Mouse (Mus musculus): ENCODE data around the gene Gpr152. TPM values are rescaled to one million over a fixed set of nuclear protein-coding genes. Genes with fewer than 3 reads are reported as not detected.
A peak's percentile ranks its signal among the peaks of the same experiment; 100 is the strongest.
"Not testable (repeated sequence)": the region's sequence is repeated elsewhere in the genome, so short reads cannot be mapped to it uniquely, and the experiment has no call there.

Gene Gpr152
- polyA plus RNA-seq, 1 experiment from 2014 or later = not detected

DNA sequence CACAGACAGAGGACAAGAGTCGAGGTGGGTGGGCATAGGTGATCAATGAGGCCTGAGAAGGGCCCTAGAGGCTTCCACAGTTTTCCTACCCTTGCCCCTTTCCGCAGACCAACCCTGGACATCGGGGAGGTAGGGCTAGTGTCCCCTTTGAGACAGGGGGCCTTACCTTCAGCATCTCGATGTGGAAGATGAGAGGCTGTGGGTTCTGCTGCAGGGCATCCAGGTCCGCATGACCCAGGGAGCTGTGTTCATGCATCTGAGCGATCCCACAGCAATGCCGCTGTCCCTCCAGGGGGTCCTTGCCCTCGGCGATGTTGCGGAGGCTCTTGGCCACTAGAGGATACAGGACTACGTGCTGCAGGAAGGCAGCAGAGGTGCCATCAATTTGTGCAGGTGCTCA, 23.8 kb upstream of the Gpr152 start:
- Histone ChIP-seq H3K9me3 (ENCODE audit: control insufficient read depth, low read length) (no peaks in the 10 kb centered on the region), H3K36me3 (ENCODE audit: control insufficient read depth, insufficient read depth) (peaks cover 16% of the 10 kb centered on the region), H3K4me3 (replicated peaks; ENCODE audit: low read length) (no peak overlapping the region), H3K9ac (replicated peaks; ENCODE audit: low read depth, low read length) (no peak overlapping the region), H3K4me2 (ENCODE audit: low read length) (no peak overlapping the region), H3K27me3 (replicated peaks; ENCODE audit: control insufficient read depth, insufficient read depth, low read length) (no peaks in the 10 kb centered on the region), H3K27ac (ENCODE audit: low read length) (no peak overlapping the region), H3K4me1 (replicated peaks; ENCODE audit: control insufficient read depth, insufficient read depth, low read length) (peaks cover 5% of the 10 kb centered on the region; the same call in 1 of the 2 replicates)
- no peak for ATAC-seq
- WGBS = 84% methylated on average over 11 of the region's 11 CpGs

DNA sequence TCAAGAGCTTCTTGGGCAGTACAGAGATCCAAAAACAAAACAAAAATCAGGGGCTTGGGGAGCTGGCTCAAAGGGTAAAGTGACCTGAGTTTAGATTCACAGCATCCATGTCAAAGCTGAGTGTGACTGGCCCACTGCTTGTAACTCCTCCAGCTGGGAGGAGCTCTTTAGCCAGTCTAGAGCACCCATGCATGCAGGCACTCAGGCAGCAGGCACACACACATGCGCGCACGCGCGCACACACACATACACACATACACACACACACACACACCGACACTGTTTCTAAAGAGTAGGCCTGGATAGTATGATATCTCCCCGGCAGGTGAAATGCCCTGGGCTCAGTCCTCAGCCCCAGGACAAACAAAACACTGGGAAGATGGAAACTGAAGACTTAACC, 22.6 kb upstream of the Gpr152 start:
- Histone ChIP-seq H3K27ac (ENCODE audit: low read length) (no peak overlapping the region), H3K27me3 (replicated peaks; ENCODE audit: control insufficient read depth, insufficient read depth, low read length) (no peaks in the 10 kb centered on the region), H3K4me1 (replicated peaks; ENCODE audit: control insufficient read depth, insufficient read depth, low read length) (peaks cover 5% of the 10 kb centered on the region; the same call in 1 of the 2 replicates), H3K4me2 (ENCODE audit: low read length) (no peak overlapping the region), H3K9ac (replicated peaks; ENCODE audit: low read depth, low read length) (no peak overlapping the region), H3K4me3 (replicated peaks; ENCODE audit: low read length) (no peak overlapping the region), H3K9me3 (ENCODE audit: control insufficient read depth, low read length) (no peaks in the 10 kb centered on the region), H3K36me3 (ENCODE audit: control insufficient read depth, insufficient read depth) (peaks cover 16% of the 10 kb centered on the region)
- 96% methylated on average over 7 of the region's 7 CpGs for WGBS
- no peak for ATAC-seq

DNA sequence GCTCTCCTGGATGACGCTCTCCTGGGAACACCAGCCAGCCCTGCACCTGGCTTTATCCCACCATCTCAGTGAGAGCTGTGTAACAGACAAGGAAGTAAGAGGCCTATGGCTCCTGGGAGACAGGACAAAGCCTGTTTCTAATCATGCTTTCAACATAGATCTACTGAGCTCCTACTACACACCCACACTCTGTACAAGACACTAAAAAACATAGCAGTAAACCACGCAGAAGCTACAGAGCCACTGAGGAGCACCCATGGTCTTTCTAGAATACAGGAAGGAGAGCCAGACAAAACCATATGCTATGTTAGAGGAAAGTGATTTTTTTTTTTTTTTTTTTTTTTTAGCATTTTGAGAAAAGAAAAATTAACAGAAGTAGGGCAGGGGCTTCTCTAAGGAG, 21.2 kb upstream of the Gpr152 start:
- Histone ChIP-seq H3K4me2 (ENCODE audit: low read length) (no peak overlapping the region), H3K27me3 (replicated peaks; ENCODE audit: control insufficient read depth, insufficient read depth, low read length) (no peaks in the 10 kb centered on the region), H3K9ac (replicated peaks; ENCODE audit: low read depth, low read length) (no peak overlapping the region), H3K36me3 (ENCODE audit: control insufficient read depth, insufficient read depth) (peaks cover 14% of the 10 kb centered on the region), H3K9me3 (ENCODE audit: control insufficient read depth, low read length) (no peaks in the 10 kb centered on the region), H3K4me3 (replicated peaks; ENCODE audit: low read length) (no peak overlapping the region), H3K27ac (ENCODE audit: low read length) (no peak overlapping the region), H3K4me1 (replicated peaks; ENCODE audit: control insufficient read depth, insufficient read depth, low read length) (peaks cover 5% of the 10 kb centered on the region; the same call in 1 of the 2 replicates)
- WGBS = 93% methylated on average over 2 of the region's 2 CpGs
- no peak for ATAC-seq

DNA sequence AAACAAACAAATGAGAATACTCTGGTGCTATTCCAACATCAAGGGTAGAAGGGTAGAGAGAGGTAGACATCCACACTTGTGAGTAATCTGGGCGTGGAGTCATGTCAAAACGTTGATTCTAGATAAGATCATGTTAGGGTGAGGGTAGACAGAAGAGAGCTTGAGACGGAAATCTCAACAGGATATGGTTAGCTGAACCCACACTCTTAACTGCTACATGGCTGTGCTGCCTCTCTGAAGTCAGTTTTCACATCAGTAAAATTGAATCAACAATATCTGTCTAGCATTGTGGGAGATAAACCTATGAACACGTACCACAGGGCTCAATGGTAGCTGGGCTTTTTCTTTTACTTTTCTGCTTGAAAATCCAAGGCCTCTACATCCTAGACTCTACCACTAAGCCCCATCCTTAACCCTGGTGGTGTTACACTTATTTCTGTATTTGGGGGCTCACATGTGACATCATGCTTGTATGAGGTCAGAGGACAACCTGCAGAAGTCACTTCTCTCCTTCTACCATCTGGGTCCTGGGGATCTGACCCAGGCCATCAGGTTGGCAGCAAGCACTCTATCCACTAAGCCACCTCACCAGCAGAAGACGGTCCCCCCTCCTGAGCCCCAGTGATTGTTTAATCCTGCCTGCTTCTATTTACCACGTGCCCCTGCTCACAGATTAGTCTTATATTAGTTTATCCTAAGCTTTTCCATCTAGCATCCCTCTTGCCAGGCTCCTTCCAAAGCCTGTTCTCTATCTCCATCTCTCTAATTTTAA, 19.7 kb upstream of the Gpr152 start:
- no peaks in the 10 kb centered on the region for H3K9me3 ChIP-seq (ENCODE audit: control insufficient read depth, low read length)
- peaks cover 7% of the 10 kb centered on the region for H3K36me3 ChIP-seq (ENCODE audit: control insufficient read depth, insufficient read depth)
- H3K27me3 ChIP-seq (replicated peaks; ENCODE audit: control insufficient read depth, insufficient read depth, low read length) = no peaks in the 10 kb centered on the region
- no peak overlapping the region for H3K9ac ChIP-seq (replicated peaks; ENCODE audit: low read depth, low read length)
- peaks cover 5% of the 10 kb centered on the region; the same call in 1 of the 2 replicates for H3K4me1 ChIP-seq (replicated peaks; ENCODE audit: control insufficient read depth, insufficient read depth, low read length)
- H3K4me2 ChIP-seq (ENCODE audit: low read length) = no peak overlapping the region; the same call in 1 of the 2 replicates
- WGBS = 90% methylated on average over 6 of the region's 6 CpGs
- no peak overlapping the region for H3K27ac ChIP-seq (ENCODE audit: low read length)
- no peak overlapping the region for H3K4me3 ChIP-seq (replicated peaks; ENCODE audit: low read length)
- ATAC-seq = no peak

DNA sequence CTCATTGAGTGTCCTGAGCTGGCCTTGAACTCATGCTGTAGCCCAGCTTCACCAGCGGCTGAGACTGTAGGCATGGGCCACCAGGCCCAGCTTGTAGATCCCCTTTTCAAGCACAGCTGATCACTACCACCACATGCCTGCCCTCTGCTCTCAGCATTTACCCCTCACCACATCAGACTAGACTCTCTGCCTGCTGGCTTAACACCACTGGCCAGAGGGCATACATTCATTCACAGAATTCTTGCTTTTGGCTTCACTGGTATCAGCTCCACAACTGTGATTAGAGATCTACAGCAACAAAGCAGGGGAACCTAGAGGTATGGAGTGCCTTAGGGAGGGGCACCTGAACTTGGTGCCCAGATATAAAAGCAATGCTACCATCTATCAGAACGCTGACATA, 19.1 kb upstream of the Gpr152 start:
- H3K9ac ChIP-seq (replicated peaks; ENCODE audit: low read depth, low read length) = no peak overlapping the region
- peak overlapping the region; percentile 58 for H3K4me3 ChIP-seq (replicated peaks; ENCODE audit: low read length)
- no peak for ATAC-seq
- 95% methylated on average over 2 of the region's 2 CpGs for WGBS
- peaks cover 5% of the 10 kb centered on the region for H3K36me3 ChIP-seq (ENCODE audit: control insufficient read depth, insufficient read depth)
- H3K27me3 ChIP-seq (replicated peaks; ENCODE audit: control insufficient read depth, insufficient read depth, low read length) = no peaks in the 10 kb centered on the region
- no peaks in the 10 kb centered on the region for H3K9me3 ChIP-seq (ENCODE audit: control insufficient read depth, low read length)
- peak overlapping the region; percentile 56 for H3K4me2 ChIP-seq (ENCODE audit: low read length)
- H3K4me1 ChIP-seq (replicated peaks; ENCODE audit: control insufficient read depth, insufficient read depth, low read length) = peaks cover 7% of the 10 kb centered on the region
- H3K27ac ChIP-seq (ENCODE audit: low read length) = no peak overlapping the region

DNA sequence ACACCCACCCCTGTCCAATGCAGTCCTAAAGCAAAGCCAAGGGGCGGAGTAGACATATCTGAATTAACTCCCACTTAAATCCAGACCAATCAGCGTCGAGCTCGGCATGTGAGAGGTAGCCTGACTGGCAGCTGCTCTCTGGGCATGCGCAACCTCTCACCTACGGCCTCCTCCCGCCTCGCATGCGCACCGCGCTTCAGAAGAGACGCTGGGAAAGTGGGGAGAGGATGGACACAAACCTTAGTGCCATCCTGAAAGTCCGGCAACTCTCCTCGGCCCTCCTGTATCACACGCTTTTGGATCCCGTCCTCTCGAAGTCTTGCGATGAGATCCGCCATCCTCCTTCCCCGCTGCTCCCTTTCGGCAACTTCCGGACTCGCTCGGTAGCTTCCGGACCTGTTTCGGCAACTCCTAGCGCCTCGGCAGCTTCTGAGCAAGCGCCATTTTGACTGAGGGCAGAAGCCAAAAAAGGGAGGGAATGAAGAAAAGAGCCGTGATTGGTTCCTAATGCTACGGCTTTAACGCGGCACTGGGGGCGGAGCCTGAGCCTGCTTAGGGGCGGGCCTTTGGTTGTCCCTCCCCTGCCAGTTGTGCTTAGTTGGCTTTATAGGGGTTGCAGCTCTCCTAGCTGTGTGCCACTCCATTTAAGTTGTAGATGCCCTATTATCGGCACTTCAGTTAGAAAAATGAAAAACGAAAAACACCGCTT, 18.3 kb upstream of the Gpr152 start:
- WGBS = 2% methylated on average over 38 of the region's 38 CpGs
- H3K36me3 ChIP-seq (ENCODE audit: control insufficient read depth, insufficient read depth) = no peaks in the 10 kb centered on the region
- H3K4me3 ChIP-seq (replicated peaks; ENCODE audit: low read length) = peak overlapping the region; percentile 58
- peak; percentile 80 for ATAC-seq
- H3K9ac ChIP-seq (replicated peaks; ENCODE audit: low read depth, low read length) = peak overlapping the region; percentile 68
- no peaks in the 10 kb centered on the region for H3K27me3 ChIP-seq (replicated peaks; ENCODE audit: control insufficient read depth, insufficient read depth, low read length)
- H3K9me3 ChIP-seq (ENCODE audit: control insufficient read depth, low read length) = no peaks in the 10 kb centered on the region
- peak overlapping the region; percentile 84 for H3K27ac ChIP-seq (ENCODE audit: low read length)
- peaks cover 7% of the 10 kb centered on the region for H3K4me1 ChIP-seq (replicated peaks; ENCODE audit: control insufficient read depth, insufficient read depth, low read length)
- H3K4me2 ChIP-seq (ENCODE audit: low read length) = peak overlapping the region; percentile 56

DNA sequence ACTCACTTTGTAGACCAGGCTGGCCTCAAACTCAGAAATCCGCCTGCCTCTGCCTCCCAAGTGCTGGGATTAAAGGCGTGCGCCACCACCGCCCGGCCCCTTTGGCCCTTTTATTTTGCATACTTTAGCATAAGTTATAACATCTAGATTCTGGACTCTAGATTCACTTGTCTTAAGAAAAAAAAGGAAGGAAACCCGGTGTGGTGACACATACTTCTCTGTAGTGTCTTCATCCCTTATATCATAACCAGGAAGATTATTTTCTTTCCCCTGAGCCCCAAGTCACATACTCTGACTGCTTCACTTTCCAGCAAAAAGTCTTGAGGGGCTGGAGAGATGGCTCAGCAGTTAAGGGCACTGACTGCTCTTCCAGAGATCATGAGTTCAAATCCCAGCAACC, 17.7 kb upstream of the Gpr152 start:
- not testable (repeated sequence) for H3K9me3 ChIP-seq (ENCODE audit: control insufficient read depth, low read length); H3K4me3 ChIP-seq (replicated peaks; ENCODE audit: low read length); ATAC-seq; H3K9ac ChIP-seq (replicated peaks; ENCODE audit: low read depth, low read length); H3K36me3 ChIP-seq (ENCODE audit: control insufficient read depth, insufficient read depth); H3K27ac ChIP-seq (ENCODE audit: low read length); H3K27me3 ChIP-seq (replicated peaks; ENCODE audit: control insufficient read depth, insufficient read depth, low read length)
- Histone ChIP-seq H3K4me2 (ENCODE audit: low read length) (peak overlapping the region; percentile 6; the same call in 1 of the 2 replicates), H3K4me1 (replicated peaks; ENCODE audit: control insufficient read depth, insufficient read depth, low read length) (peaks cover 14% of the 10 kb centered on the region)
- 62% methylated on average over 6 of the region's 6 CpGs for WGBS

DNA sequence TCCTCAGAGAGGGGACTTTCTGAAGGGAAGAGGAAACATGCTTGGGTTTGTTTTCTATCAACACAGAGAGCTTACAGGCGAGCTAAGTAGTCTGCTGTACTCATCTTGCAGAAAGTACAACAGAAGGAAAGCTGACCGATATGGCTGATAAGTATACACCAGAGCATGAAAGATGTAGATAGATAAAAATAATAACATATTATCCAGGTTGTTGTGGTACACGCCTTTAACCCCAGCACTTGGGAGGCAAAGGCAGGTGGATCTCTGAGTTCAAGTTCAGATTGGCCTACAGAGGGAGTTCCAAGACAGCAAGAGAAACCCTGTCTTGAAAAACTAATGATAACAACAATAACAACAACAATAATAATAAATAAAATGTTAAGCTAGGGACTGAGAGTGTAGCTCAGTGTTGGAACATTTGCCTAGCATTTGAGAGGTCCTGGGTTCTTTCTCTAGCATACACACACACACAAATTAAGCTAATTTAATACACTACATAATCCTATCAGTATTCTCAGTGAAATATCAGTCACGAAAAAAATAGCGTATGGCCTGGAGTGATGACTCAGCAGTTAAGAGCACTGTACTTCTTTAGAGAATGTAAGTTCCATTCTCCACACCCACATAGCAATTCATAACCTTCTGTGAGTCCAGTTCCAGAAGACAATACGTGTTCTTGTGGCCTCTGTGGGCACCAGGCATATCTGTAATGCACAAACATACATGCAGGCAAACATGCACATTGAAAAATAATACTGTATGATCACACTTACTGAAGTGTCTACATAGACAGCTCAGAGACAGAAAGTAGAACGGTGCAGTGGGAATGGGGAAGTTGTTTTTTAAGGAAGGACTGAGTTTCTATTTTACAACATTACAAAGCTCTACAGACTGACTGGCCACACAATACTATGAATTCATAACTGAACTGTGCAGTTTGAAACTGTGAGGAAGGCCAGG, 16.9 kb upstream of the Gpr152 start:
- Histone ChIP-seq H3K4me1 (replicated peaks; ENCODE audit: control insufficient read depth, insufficient read depth, low read length) (peaks cover 18% of the 10 kb centered on the region), H3K4me3 (replicated peaks; ENCODE audit: low read length) (no peak overlapping the region), H3K9me3 (ENCODE audit: control insufficient read depth, low read length) (no peaks in the 10 kb centered on the region), H3K27ac (ENCODE audit: low read length) (no peak overlapping the region), H3K4me2 (ENCODE audit: low read length) (no peak overlapping the region), H3K36me3 (ENCODE audit: control insufficient read depth, insufficient read depth) (no peaks in the 10 kb centered on the region; the same call in 1 of the 2 replicates), H3K27me3 (replicated peaks; ENCODE audit: control insufficient read depth, insufficient read depth, low read length) (no peaks in the 10 kb centered on the region), H3K9ac (replicated peaks; ENCODE audit: low read depth, low read length) (no peak overlapping the region)
- 84% methylated on average over 7 of the region's 7 CpGs for WGBS
- ATAC-seq = no peak

DNA sequence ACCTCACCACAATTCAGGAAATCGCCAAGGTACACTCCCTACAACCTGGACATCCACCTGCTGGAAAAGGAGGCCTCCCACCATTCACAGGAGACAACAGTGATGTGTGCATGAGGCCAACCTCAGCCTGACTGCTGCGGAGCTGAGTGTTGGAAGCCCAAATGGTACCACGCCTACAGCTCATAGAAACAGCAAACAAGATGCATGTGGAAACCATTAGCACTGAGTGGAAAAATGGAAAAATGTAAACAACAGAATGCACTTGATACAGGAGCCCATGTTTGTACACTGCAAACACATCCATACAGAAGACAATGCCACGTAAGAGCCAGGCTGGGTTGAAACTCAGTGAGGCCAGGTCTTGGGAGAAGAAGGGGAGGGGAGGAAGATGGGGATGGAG, 15.2 kb upstream of the Gpr152 start:
- 89% methylated on average over 4 of the region's 4 CpGs for WGBS
- Histone ChIP-seq H3K27me3 (replicated peaks; ENCODE audit: control insufficient read depth, insufficient read depth, low read length) (no peaks in the 10 kb centered on the region), H3K9me3 (ENCODE audit: control insufficient read depth, low read length) (no peaks in the 10 kb centered on the region), H3K27ac (ENCODE audit: low read length) (no peak overlapping the region), H3K36me3 (ENCODE audit: control insufficient read depth, insufficient read depth) (peaks cover 5% of the 10 kb centered on the region; the same call in 1 of the 2 replicates), H3K9ac (replicated peaks; ENCODE audit: low read depth, low read length) (no peak overlapping the region), H3K4me2 (ENCODE audit: low read length) (no peak overlapping the region), H3K4me3 (replicated peaks; ENCODE audit: low read length) (no peak overlapping the region), H3K4me1 (replicated peaks; ENCODE audit: control insufficient read depth, insufficient read depth, low read length) (peaks cover 18% of the 10 kb centered on the region)
- ATAC-seq = no peak
